Mouse (Mus musculus): Measurements from ENCODE around the gene Fstl4. TPM values are rescaled to one million over a fixed set of nuclear protein-coding genes. Genes with fewer than 3 reads are reported as not detected.

The Fstl4 gene
- polyA plus RNA-seq, 1 experiment from 2014 or later = not detected

GRCm38 (mm10) chr11:52996434-52997093 is 232.1 kb downstream of the Fstl4 start:
- ATAC-seq (no peak), DNase-seq (ENCODE audit: low read depth, low spot score) (no peak)
- in situ Hi-C loops (cut with MboI; ENCODE audit: low pct_unique_long_range_greater_than_20kb) = no loop called here
- no peak for TF ChIP-seq CTCF (IDR thresholded peaks at IDR 0.05)
- ChIA-PET POLR2A (no interaction called here), CTCF (interaction anchor here (1.0 to 1.4 kb wide), 2 partner anchors 12 to 36 kb away, joined by 3 to 4 read pairs; no protein-coding TSS in a partner anchor)
- H3K27me3 ChIP-seq = peaks cover 22% of the 10 kb centered on the region

- POLR2A ChIA-PET = no interaction called here
- no peak for TF ChIP-seq CTCF (IDR thresholded peaks at IDR 0.05)
- DNase-seq (ENCODE audit: low read depth, low spot score) = no peak
- ATAC-seq = no peak
- peaks cover 25% of the 10 kb centered on the region for H3K27me3 ChIP-seq
- in situ Hi-C loops (cut with MboI; ENCODE audit: low pct_unique_long_range_greater_than_20kb) = no loop called here
- CTCF ChIA-PET = interaction anchor here (1.0 to 1.4 kb wide), 2 partner anchors 11 to 35 kb away, joined by 3 to 4 read pairs; no protein-coding TSS in a partner anchor
These were observed 233.0 kb downstream of the Fstl4 start for GRCm38 (mm10) chr11:52997421-52997820.

GRCm38 (mm10) chr11:53000226-53000625 is 235.8 kb downstream of the Fstl4 start:
- CTCF ChIA-PET = no interaction called here
- DNase-seq (ENCODE audit: low read depth, low spot score) = no peak
- in situ Hi-C loops (cut with MboI; ENCODE audit: low pct_unique_long_range_greater_than_20kb) = no loop called here
- POLR2A ChIA-PET = no interaction called here
- H3K27me3 ChIP-seq = peaks cover 25% of the 10 kb centered on the region
- ATAC-seq = no peak
- TF ChIP-seq CTCF (IDR thresholded peaks at IDR 0.05) = no peak

DNA sequence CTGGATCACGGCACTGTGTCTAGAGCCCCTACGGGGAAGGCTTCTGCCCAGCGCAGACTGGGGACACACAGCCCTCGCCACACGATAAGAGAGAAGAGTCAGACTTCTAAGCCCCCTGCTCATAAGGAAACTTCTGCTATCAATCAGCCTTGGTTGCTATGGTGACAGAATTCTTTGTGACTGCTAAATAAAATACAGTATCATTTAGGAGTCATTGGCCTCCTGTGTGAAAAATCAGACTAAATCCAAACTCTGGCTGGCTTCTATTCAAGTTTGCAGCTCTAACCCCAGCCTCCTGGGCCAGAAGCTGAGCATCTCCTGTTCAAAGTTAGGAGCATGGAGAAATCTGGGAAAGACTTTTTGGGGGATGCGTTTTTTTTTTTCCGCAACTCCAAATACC is 238.9 kb downstream of the Fstl4 start:
- ChIA-PET POLR2A (no interaction called here), CTCF (no interaction called here)
- peaks cover 15% of the 10 kb centered on the region for H3K27me3 ChIP-seq
- DNase-seq (ENCODE audit: low read depth, low spot score) = no peak
- no peak for ATAC-seq
- TF ChIP-seq CTCF (IDR thresholded peaks at IDR 0.05) = no peak
- in situ Hi-C loops (cut with MboI; ENCODE audit: low pct_unique_long_range_greater_than_20kb) = no loop called here

- DNase-seq (ENCODE audit: low read depth, low spot score) = no peak
- peaks cover 15% of the 10 kb centered on the region for H3K27me3 ChIP-seq
- ChIA-PET POLR2A (no interaction called here), CTCF (no interaction called here)
- in situ Hi-C loops (cut with MboI; ENCODE audit: low pct_unique_long_range_greater_than_20kb) = no loop called here
- no peak for TF ChIP-seq CTCF (IDR thresholded peaks at IDR 0.05)
- ATAC-seq = no peak
These were observed 239.4 kb downstream of the Fstl4 start for GRCm38 (mm10) chr11:53003811-53004210.

DNA sequence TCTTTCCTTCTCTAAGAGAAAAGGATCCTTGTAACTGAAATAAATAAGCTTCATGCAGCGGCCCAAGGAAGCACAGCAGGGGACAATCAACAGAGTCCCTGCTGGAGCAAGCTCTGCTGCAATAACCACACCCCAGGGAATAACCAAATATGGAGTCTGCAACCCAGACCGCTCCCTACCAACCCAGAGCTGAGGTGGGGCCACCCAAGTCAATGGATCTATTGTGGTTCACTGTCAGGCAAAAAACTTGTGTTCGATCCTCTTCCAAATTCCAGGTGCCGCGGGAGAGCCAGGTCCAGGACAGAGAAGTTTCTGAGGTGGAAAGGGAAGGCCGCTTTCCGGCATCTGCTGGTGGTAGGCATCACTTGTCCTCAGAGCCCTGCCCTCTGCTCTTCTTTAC is 245.2 kb downstream of the Fstl4 start:
- ChIA-PET POLR2A (interaction anchor here (0.5 kb wide), 1 partner anchor 76 kb away, joined by 3 read pairs; no protein-coding TSS in a partner anchor), CTCF (no interaction called here)
- DNase-seq (ENCODE audit: low read depth, low spot score) = no peak
- in situ Hi-C loops (cut with MboI; ENCODE audit: low pct_unique_long_range_greater_than_20kb) = no loop called here
- peaks cover 16% of the 10 kb centered on the region for H3K27me3 ChIP-seq
- TF ChIP-seq CTCF (IDR thresholded peaks at IDR 0.05) = no peak
- no peak for ATAC-seq

DNA sequence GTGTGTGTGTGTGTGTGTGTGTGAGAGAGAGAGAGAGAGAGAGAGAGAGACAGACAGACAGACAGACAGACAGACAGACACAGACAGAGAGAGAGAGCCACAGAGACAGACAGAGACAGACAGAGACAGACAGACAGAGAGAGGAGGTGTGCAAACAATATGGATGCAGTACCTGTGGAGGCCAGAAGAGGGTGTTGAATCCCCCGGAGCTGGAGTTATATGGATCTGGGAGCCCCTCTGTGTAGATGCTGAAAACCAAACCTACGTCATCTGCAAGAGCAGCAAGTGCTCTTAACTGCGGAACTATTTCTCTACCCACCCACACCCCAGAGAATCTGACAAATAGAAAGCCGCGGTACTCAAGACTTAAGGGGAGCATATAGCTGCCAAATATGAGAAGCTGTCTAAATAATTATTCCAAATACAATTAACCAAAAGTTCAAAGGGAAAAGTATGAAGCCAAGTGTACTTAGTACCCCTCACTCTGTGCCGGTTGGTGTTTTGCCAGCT is 247.6 kb downstream of the Fstl4 start:
- DNase-seq (ENCODE audit: low read depth, low spot score) = no peak
- in situ Hi-C loops (cut with MboI; ENCODE audit: low pct_unique_long_range_greater_than_20kb) = no loop called here
- ChIA-PET POLR2A (no interaction called here), CTCF (no interaction called here)
- peaks cover 16% of the 10 kb centered on the region for H3K27me3 ChIP-seq
- no peak for TF ChIP-seq CTCF (IDR thresholded peaks at IDR 0.05)
- no peak for ATAC-seq

GRCm38 (mm10) chr11:53013906-53014305 is 249.5 kb downstream of the Fstl4 start:
- peaks cover 26% of the 10 kb centered on the region for H3K27me3 ChIP-seq
- no peak for TF ChIP-seq CTCF (IDR thresholded peaks at IDR 0.05)
- no peak for DNase-seq (ENCODE audit: low read depth, low spot score)
- ATAC-seq = no peak
- in situ Hi-C loops (cut with MboI; ENCODE audit: low pct_unique_long_range_greater_than_20kb) = no loop called here
- ChIA-PET CTCF (no interaction called here), POLR2A (no interaction called here)

GRCm38 (mm10) chr11:53016358-53017021 is 252.1 kb downstream of the Fstl4 start:
- no peak for ATAC-seq
- in situ Hi-C loops (cut with MboI; ENCODE audit: low pct_unique_long_range_greater_than_20kb) = no loop called here
- H3K27me3 ChIP-seq = peaks cover 15% of the 10 kb centered on the region
- ChIA-PET CTCF (no interaction called here), POLR2A (no interaction called here)
- DNase-seq (ENCODE audit: low read depth, low spot score) = no peak
- no peak for TF ChIP-seq CTCF (IDR thresholded peaks at IDR 0.05)

GRCm38 (mm10) chr11:53019509-53019908 is 255.1 kb downstream of the Fstl4 start:
- POLR2A ChIA-PET = no interaction called here
- no peak for DNase-seq (ENCODE audit: low read depth, low spot score)
- CTCF ChIA-PET = no interaction called here
- in situ Hi-C loops (cut with MboI; ENCODE audit: low pct_unique_long_range_greater_than_20kb) = no loop called here
- peaks cover 15% of the 10 kb centered on the region for H3K27me3 ChIP-seq
- ATAC-seq = no peak
- TF ChIP-seq CTCF (IDR thresholded peaks at IDR 0.05) = no peak

GRCm38 (mm10) chr11:53024403-53024802 is 260.0 kb downstream of the Fstl4 start:
- no peak for TF ChIP-seq CTCF (IDR thresholded peaks at IDR 0.05)
- DNase-seq (ENCODE audit: low read depth, low spot score) (no peak), ATAC-seq (no peak)
- CTCF ChIA-PET = no interaction called here
- H3K27me3 ChIP-seq = peaks cover 25% of the 10 kb centered on the region
- POLR2A ChIA-PET = no interaction called here
- in situ Hi-C loops (cut with MboI; ENCODE audit: low pct_unique_long_range_greater_than_20kb) = loop anchor here (10.0 kb wide), 1 partner anchor 500 kb away; no protein-coding TSS in a partner anchor
